Mouse (Mus musculus) erythroblast, embryonic 14.5 days (primary cell): ENCODE data around the gene Bcas1. TPM values are rescaled to one million over a fixed set of nuclear protein-coding genes. Genes with fewer than 3 reads are reported as not detected.

Experiments used
- H3K27me3 ChIP-seq: 2 replicates; pipeline ENCODE4 v1.6.1; 2012; ENCODE audit warnings: inconsistent platforms; ENCODE audit not compliant: control insufficient read depth
- H3K36me3 ChIP-seq: 2 replicates; pipeline ENCODE4 v1.6.1; 2012; ENCODE audit warnings: mild to moderate bottlenecking, inconsistent platforms; ENCODE audit not compliant: control insufficient read depth
- H3K4me1 ChIP-seq: 2 replicates; pipeline ENCODE4 v1.6.1; 2012; ENCODE audit warnings: inconsistent platforms; ENCODE audit not compliant: control insufficient read depth
- H3K4me3 ChIP-seq: replicated peaks from 2 replicates; pipeline ENCODE3; 2012; ENCODE audit warnings: moderate library complexity, mild to moderate bottlenecking, inconsistent platforms
- H3K9me3 ChIP-seq: 2 replicates; pipeline ENCODE4 v1.6.1; 2012; ENCODE audit warnings: low read length, inconsistent platforms, mixed read lengths; ENCODE audit not compliant: control insufficient read depth
- GATA1 ChIP-seq: IDR thresholded peaks from 2 replicates; pipeline ENCODE4 v1.6.1; 2012; ENCODE audit warnings: low read length, inconsistent platforms, mixed read lengths
- TAL1 ChIP-seq: IDR thresholded peaks from 3 replicates; pipeline ENCODE4 v1.6.1; 2012; ENCODE audit warnings: low read length, inconsistent platforms, mixed read lengths
- polyA plus RNA-seq: library from polyadenylated mRNA; stranded (reverse); fragments of >175 nt; gene quantifications from 2 replicates; pipeline ENCODE4 v1.2.3, GENCODE M21; 2012

The Bcas1 gene
- polyA plus RNA-seq, 1 experiment = 0.11 TPM

DNA sequence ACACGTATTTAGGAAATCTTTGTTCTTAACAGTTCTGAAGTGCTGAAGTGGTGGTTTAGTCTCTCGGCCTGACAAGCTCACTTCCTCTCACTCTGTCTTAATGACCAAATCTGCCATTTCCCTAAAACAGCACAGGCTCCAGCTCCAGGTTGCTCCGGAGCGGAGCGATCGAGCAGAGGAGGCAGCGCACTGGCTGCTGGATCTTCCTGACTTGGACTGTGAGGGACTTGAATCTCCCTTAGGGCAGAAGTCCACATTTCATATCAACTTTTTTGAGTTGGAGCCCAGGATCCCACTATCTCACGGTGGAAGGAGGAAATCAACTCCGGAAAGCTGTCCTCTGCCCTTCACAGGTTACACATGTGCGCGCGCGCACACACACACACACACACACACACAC, 97.7 kb downstream of the Bcas1 start:
- Histone ChIP-seq H3K9me3 (peaks cover 2% of the 10 kb centered on the region; the same call in 1 of the 2 replicates), H3K27me3 (peaks cover 3% of the 10 kb centered on the region), H3K4me1 (no peaks in the 10 kb centered on the region), H3K4me3 (no peak overlapping the region), H3K36me3 (no peaks in the 10 kb centered on the region)
- TF ChIP-seq GATA1 (no peak), TAL1 (no peak)

GRCm38 (mm10) chr2:170323925-170324347, 103.7 kb downstream of the Bcas1 start:
- H3K4me3 ChIP-seq = no peak overlapping the region

DNA sequence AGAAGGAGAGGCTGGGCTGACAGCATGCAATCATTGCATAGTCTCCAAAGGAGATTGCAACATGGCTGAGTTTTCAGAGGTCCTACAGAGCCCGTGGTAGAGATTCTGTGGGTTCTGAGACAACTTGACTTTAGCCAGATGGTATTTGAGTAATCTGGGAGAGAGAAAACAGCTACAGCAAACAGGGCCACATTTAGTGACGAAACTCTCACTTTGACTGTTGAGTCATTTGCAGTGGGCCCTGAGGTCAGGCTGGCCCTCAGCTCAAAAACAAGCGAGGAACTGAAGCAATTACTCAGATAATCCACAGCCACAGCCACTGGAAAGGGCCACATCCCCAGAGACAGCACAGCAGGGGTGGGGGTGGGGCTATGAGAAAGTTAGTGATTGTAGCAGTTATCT, 105.6 kb downstream of the Bcas1 start:
- Histone ChIP-seq H3K27me3 (peaks cover 28% of the 10 kb centered on the region), H3K36me3 (no peaks in the 10 kb centered on the region), H3K4me1 (peaks cover 15% of the 10 kb centered on the region), H3K4me3 (no peak overlapping the region), H3K9me3 (no peaks in the 10 kb centered on the region)
- no peak for TF ChIP-seq TAL1

More at GRCm38 (mm10) chr2:170323925-170324347, 103.7 kb downstream of the Bcas1 start:
- Histone ChIP-seq H3K9me3 (no peaks in the 10 kb centered on the region), H3K27me3 (peaks cover 28% of the 10 kb centered on the region), H3K36me3 (no peaks in the 10 kb centered on the region), H3K4me1 (peaks cover 12% of the 10 kb centered on the region)
- TF ChIP-seq GATA1 (no peak), TAL1 (no peak)

DNA sequence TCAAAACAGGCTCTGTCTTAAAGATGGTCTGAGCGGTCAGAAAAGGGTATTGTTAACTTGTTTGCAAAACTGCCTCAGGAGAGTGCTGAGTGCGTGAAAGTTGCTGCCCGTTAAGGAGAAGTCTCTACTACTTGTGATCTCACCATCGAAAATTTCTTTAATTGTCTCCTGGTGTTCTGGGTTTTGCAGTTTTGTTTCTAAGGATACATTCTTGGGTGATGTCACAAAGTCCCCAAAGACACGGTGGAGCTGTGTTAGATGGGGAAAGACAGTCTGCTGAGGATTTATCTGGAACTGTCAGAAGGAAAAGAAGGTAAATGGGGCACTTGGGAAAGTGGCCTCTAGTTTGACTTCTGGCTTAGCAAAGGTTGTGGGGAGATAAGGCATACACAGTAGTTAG, 106.1 kb downstream of the Bcas1 start:
- Histone ChIP-seq H3K27me3 (peaks cover 28% of the 10 kb centered on the region), H3K36me3 (no peaks in the 10 kb centered on the region), H3K4me3 (no peak overlapping the region), H3K9me3 (no peaks in the 10 kb centered on the region), H3K4me1 (peaks cover 15% of the 10 kb centered on the region)
- TF ChIP-seq GATA1 = no peak
- no peak for TF ChIP-seq TAL1

DNA sequence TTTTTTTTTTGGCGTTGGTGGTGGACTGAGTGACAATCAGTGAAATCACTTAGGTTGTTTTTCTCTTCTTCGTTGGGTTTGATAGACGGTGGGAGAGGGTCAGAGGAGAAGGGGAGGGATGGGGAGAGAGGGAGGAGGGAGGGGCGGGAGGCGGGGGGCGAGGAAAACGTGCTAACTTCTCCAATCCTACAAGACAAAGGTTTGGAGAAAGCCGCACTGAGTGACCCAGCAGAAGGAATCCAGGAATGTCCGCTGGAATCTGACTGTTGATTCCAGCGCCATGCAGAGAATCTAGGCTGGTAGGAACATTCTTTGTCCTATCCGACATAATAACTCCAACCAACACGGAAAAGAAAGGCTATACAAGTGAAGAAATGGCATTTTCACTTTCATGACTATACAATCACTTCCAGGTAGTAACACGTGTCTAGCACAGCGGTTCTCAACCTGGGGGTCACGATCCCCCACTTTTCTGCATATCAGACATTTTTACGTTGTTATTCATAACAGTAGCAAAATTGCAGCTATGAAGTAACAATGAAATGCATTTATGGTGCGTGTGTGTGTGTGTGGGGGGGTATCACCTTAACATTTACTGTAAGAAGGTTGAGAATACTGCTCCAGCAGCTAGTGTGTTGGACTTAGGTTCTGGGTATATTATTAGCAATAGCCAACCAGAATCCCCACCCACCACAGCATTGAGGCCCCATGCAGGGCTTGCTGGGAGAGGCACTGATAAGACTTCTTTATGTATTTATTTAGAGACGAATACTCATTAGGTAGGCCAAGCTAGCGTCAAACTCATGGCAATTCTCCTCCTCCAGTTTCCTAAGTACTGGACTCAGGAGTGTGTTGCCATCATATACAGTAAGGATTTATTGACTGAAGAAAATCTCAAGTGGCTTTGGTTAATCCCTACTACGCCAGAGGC, 107.8 kb downstream of the Bcas1 start:
- no peaks in the 10 kb centered on the region for H3K36me3 ChIP-seq
- peaks cover 24% of the 10 kb centered on the region for H3K27me3 ChIP-seq
- peaks cover 15% of the 10 kb centered on the region for H3K4me1 ChIP-seq
- no peak for TF ChIP-seq GATA1
- no peak; the same call in 2 of the 3 replicates for TF ChIP-seq TAL1
- H3K9me3 ChIP-seq = no peaks in the 10 kb centered on the region
- peak overlapping the region; percentile 46 for H3K4me3 ChIP-seq

DNA sequence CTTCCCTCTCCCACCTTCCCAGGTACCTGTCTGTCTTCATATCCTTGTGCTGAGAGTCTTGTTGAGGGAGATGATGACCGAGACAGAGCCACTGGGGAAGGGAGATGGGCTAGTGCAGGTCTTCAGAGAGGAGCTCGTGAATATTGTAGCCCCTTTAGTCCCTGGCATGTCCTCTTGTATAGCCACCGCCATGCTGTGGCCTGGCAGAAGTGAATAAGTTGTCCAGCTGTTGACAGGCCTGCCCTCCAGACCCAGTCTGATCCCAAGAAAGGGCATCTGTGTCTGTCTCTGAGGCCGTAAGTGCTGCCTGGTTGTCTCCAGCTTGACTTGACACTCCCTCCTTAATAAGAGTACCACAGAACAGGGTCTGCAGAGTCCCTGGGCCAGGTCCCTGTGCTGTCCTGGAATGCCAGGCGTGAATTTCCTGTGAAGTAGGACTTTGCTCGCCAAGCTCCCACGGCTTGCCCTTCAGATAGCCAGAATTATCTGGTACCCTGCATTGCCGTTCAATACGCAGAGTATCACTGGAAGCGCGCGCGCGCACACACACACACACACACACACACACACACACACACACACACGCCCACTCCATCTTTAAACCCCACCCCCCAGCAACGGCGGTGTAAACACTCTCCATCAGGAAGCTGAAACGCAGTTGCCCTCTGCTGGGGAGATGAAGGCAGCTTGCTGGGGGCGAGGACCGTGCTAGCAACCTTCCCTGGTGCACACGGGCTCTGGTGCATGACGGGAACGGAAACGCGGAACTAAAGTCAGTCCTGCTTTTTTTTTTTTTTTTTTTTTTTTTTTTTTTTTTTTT, 108.7 kb downstream of the Bcas1 start:
- Histone ChIP-seq H3K27me3 (peaks cover 17% of the 10 kb centered on the region), H3K4me1 (peaks cover 15% of the 10 kb centered on the region), H3K36me3 (no peaks in the 10 kb centered on the region), H3K4me3 (peak overlapping the region; percentile 46), H3K9me3 (no peaks in the 10 kb centered on the region)
- TF ChIP-seq GATA1 = no peak
- TF ChIP-seq TAL1 = no peak; the same call in 2 of the 3 replicates

- no peak for TF ChIP-seq TAL1
- TF ChIP-seq GATA1 = no peak
- H3K4me3 ChIP-seq = no peak overlapping the region
- H3K9me3 ChIP-seq = no peaks in the 10 kb centered on the region
Measured at GRCm38 (mm10) chr2:170316774-170317173, 110.9 kb downstream of the Bcas1 start.

GRCm38 (mm10) chr2:170316344-170316743, 111.3 kb downstream of the Bcas1 start:
- Histone ChIP-seq H3K36me3 (no peaks in the 10 kb centered on the region), H3K4me1 (peaks cover 15% of the 10 kb centered on the region), H3K9me3 (no peaks in the 10 kb centered on the region), H3K4me3 (no peak overlapping the region), H3K27me3 (no peaks in the 10 kb centered on the region; the same call in 1 of the 2 replicates)
- TF ChIP-seq GATA1 = no peak
- no peak for TF ChIP-seq TAL1

More at GRCm38 (mm10) chr2:170316774-170317173, 110.9 kb downstream of the Bcas1 start:
- Histone ChIP-seq H3K4me1 (peaks cover 15% of the 10 kb centered on the region), H3K27me3 (no peaks in the 10 kb centered on the region; the same call in 1 of the 2 replicates), H3K36me3 (no peaks in the 10 kb centered on the region)

- TF ChIP-seq TAL1 = no peak
- no peak for TF ChIP-seq GATA1
- H3K4me3 ChIP-seq = no peak overlapping the region
- no peaks in the 10 kb centered on the region for H3K4me1 ChIP-seq
- H3K27me3 ChIP-seq = no peaks in the 10 kb centered on the region
- H3K36me3 ChIP-seq = no peaks in the 10 kb centered on the region
- H3K9me3 ChIP-seq = no peaks in the 10 kb centered on the region
Measured at GRCm38 (mm10) chr2:170310988-170311359, 116.7 kb downstream of the Bcas1 start.
